Mouse (Mus musculus) liver, embryonic 12.5 days (tissue): ENCODE measurements around the gene Scmh1. TPM values are rescaled to one million over a fixed set of nuclear protein-coding genes. Genes with fewer than 3 reads are reported as not detected.
"Not testable (repeated sequence)": the region's sequence is repeated elsewhere in the genome, so short reads cannot be mapped to it uniquely, and the experiment has no call there.

Source experiments
- ATAC-seq: fragments of 200-750 bp; cut with Nextera tagmentation; 2 replicates; pipeline ENCODE4 v1.8.0; 2017; ENCODE audit warnings: moderate number of reproducible peaks, mild to moderate bottlenecking, moderate library complexity
- H3K27ac ChIP-seq: fragments of 300-500 bp; sonication (generic); 2 replicates; pipeline ENCODE4 v1.5.1; 2016; ENCODE audit warnings: mild to moderate bottlenecking
- H3K27me3 ChIP-seq: fragments of 300-500 bp; sonication (generic); replicated peaks from 2 replicates; pipeline ENCODE4 v1.6.1; 2016; ENCODE audit warnings: mild to moderate bottlenecking, moderate library complexity
- H3K36me3 ChIP-seq: fragments of 300-500 bp; sonication (generic); 2 replicates; pipeline ENCODE4 v1.6.1; 2016; ENCODE audit warnings: mild to moderate bottlenecking, moderate library complexity
- H3K4me1 ChIP-seq: fragments of 300-500 bp; sonication (generic); 2 replicates; pipeline ENCODE4 v1.6.1; 2016
- H3K4me2 ChIP-seq: fragments of 300-500 bp; sonication (generic); 2 replicates; pipeline ENCODE4 v1.6.1; 2016; ENCODE audit warnings: mild to moderate bottlenecking, moderate library complexity
- H3K4me3 ChIP-seq: fragments of 300-500 bp; sonication (generic); 2 replicates; pipeline ENCODE4 v1.5.1; 2016; ENCODE audit warnings: mild to moderate bottlenecking, moderate library complexity
- H3K9ac ChIP-seq: fragments of 300-500 bp; sonication (generic); 2 replicates; pipeline ENCODE4 v1.6.1; 2016; ENCODE audit warnings: mild to moderate bottlenecking, moderate library complexity
- H3K9me3 ChIP-seq: fragments of 300-500 bp; sonication (generic); replicated peaks from 2 replicates; pipeline ENCODE4 v1.6.1; 2016; ENCODE audit warnings: mild to moderate bottlenecking, moderate library complexity
- WGBS: fragments of 180-500 bp; shearing (Covaris S2); methylation state at CpG from one replicate; pipeline ENCODE4 v1.1.7; 2016; ENCODE audit not compliant: insufficient replicate concordance; 5-methylcytosine and 5-hydroxymethylcytosine counted together
- polyA plus RNA-seq: library from polyadenylated mRNA; unstranded; fragments of >200 nt; fragmentation: Nextera tagmentation; extraction: Ambion mirVana; gene quantifications from 2 replicates; pipeline ENCODE4 v1.2.1, GENCODE M21; 2016

Scmh1 gene
- polyA plus RNA-seq, 1 experiment from 2014 or later, result 20.0 TPM

DNA sequence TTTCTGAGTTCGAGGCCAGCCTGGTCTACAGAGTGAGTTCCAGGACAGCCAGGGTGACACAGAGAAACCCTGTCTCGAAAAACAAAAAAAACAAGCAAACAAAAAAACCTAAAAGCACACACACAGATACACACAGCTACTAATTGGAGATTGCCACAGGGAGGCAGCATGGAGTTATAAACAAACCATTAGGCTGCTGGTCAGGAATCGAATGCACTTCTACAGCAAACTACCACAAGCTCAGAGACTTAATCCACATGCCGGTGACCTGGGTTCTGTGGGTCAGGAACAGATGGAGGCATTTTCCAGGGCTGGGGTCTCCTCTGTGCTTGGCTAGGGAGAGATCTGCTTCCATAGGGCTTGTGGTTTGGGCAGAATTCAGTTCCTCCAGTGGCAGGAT, 17.6 kb upstream of the Scmh1 start:
- Histone ChIP-seq H3K4me2 (no peak overlapping the region), H3K4me3 (no peak overlapping the region), H3K27ac (no peak overlapping the region), H3K9me3 (no peaks in the 10 kb centered on the region), H3K4me1 (peaks cover 4% of the 10 kb centered on the region), H3K36me3 (no peaks in the 10 kb centered on the region), H3K9ac (no peak overlapping the region), H3K27me3 (no peaks in the 10 kb centered on the region)
- no peak for ATAC-seq
- WGBS, result 24% methylated on average over 4 of the region's 4 CpGs

DNA sequence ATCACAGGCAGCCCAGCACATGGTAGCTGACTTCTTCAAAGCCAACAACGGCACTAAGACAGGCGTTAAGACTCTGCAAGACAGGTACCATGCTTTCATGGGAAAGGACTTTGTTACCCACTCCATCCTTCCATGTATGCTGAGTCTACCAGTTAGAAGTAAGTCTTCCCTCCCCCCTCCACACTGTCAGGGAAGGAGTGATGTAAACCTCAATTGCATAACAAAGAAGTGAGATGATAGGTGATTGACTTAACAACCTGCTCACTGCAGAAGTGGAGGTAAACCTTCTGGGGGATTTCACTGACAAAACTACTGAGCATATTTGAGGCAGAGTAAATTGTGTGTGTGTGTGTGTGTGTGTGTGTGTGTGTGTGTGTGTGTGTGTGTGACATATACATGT, 17.1 kb upstream of the Scmh1 start:
- peaks cover 9% of the 10 kb centered on the region for H3K4me1 ChIP-seq
- no peaks in the 10 kb centered on the region for H3K9me3 ChIP-seq
- no peak for ATAC-seq
- H3K9ac ChIP-seq, result no peak overlapping the region
- H3K4me2 ChIP-seq, result no peak overlapping the region
- H3K27me3 ChIP-seq, result no peaks in the 10 kb centered on the region
- 69% methylated on average over 2 of the region's 2 CpGs for WGBS
- H3K36me3 ChIP-seq, result no peaks in the 10 kb centered on the region
- no peak overlapping the region for H3K4me3 ChIP-seq
- H3K27ac ChIP-seq, result no peak overlapping the region

- no peak overlapping the region for H3K4me2 ChIP-seq
- no peaks in the 10 kb centered on the region for H3K9me3 ChIP-seq
- no peaks in the 10 kb centered on the region for H3K36me3 ChIP-seq
- no peak overlapping the region for H3K9ac ChIP-seq
- H3K4me3 ChIP-seq, result no peak overlapping the region
- H3K4me1 ChIP-seq, result peaks cover 12% of the 10 kb centered on the region
- ATAC-seq, result no peak
- H3K27ac ChIP-seq, result no peak overlapping the region
- H3K27me3 ChIP-seq, result no peaks in the 10 kb centered on the region
- 52% methylated on average over 3 of the region's 3 CpGs for WGBS
These were observed 16.0 kb upstream of the Scmh1 start for GRCm38 (mm10) chr4:120388998-120389542.

- Histone ChIP-seq H3K4me3 (no peak overlapping the region), H3K9me3 (no peaks in the 10 kb centered on the region), H3K4me2 (no peak overlapping the region), H3K27me3 (no peaks in the 10 kb centered on the region), H3K36me3 (no peaks in the 10 kb centered on the region), H3K27ac (no peak overlapping the region), H3K4me1 (peaks cover 12% of the 10 kb centered on the region), H3K9ac (no peak overlapping the region)
- 70% methylated on average over 6 of the region's 6 CpGs for WGBS
- ATAC-seq, result no peak
These were observed 15.5 kb upstream of the Scmh1 start for GRCm38 (mm10) chr4:120389546-120389945.

DNA sequence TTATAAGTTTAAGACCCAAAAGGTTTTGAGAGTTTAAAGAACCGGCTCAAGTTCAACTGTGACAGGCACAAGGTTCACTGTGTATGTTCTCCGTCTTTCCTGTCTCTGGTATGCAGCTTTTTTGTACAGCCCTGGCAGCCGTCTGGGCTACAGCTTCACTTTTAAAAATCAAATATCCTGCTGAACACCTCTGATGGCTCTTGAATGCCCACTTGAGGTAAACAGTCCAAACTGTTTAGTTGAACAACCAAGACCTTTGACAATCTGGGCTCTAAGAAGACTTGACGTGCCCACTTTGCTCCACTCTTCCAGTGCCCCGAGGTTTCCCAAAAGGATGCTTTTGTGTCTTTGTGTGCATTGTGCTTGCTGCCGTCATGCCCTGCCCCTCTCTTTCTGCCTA, 13.5 kb upstream of the Scmh1 start:
- Histone ChIP-seq H3K36me3 (no peaks in the 10 kb centered on the region), H3K27ac (no peak overlapping the region), H3K9ac (no peak overlapping the region), H3K4me3 (no peak overlapping the region), H3K9me3 (no peaks in the 10 kb centered on the region), H3K27me3 (0 out of 2 replicates have a peak, but pooled peaks cover 1% of the 10 kb centered on the region), H3K4me2 (no peak overlapping the region), H3K4me1 (peaks cover 12% of the 10 kb centered on the region)
- WGBS, result 81% methylated on average over 6 of the region's 6 CpGs
- ATAC-seq, result no peak

DNA sequence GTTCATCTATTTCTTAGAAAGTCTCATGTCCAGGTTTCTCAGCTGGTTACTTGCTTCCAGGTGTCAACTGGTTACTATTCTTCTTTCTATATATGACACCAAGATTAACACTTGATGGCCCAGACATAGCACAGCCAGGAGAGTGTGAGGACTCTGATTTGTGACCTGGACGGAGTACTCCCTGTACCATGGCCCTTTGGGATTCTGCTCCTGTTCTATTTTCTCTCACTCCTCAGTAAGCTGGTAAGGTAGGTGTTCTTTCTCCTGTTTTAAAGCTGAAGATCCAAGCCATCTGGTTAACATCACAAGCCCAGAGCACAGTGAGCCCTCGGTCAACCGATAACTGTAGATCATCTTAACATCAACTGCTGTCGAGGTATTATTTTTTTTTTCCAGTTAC, 12.7 kb upstream of the Scmh1 start:
- 57% methylated on average over 4 of the region's 4 CpGs for WGBS
- no peak for ATAC-seq
- 0 out of 2 replicates have a peak overlapping the region, but pooled peaks have one; percentile 2 for H3K27ac ChIP-seq

DNA sequence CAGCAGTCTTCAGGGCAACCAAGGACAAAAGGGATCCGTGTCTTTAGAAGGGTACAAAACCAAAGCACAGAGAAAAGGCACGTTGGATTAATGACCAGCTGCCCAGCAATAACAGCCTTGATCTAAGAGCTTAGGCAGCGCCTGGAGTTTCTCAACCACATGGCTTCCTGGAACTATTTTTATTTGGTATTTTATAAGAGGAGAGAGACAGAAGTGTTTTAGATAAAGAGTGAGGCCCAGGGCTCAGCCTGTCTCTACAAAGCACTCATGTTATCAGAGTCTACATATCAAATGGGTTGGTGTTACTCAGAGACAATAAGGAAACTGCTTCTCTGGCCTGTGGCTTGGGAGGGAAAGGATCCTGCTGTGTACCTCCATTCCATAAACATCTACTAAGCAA, 12.3 kb upstream of the Scmh1 start:
- 0 out of 2 replicates have a peak overlapping the region, but pooled peaks have one; percentile 2 for H3K27ac ChIP-seq
- H3K4me2 ChIP-seq, result peak overlapping the region; percentile 24; the same call in 1 of the 2 replicates
- 26% methylated on average over 3 of the region's 3 CpGs for WGBS
- no peaks in the 10 kb centered on the region for H3K36me3 ChIP-seq
- H3K9ac ChIP-seq, result 0 out of 2 replicates have a peak overlapping the region, but pooled peaks have one; percentile 4
- 0 out of 2 replicates have a peak, but pooled peaks cover 5% of the 10 kb centered on the region for H3K27me3 ChIP-seq
- H3K4me1 ChIP-seq, result peaks cover 12% of the 10 kb centered on the region
- ATAC-seq, result peak; percentile 72; the same call in 1 of the 2 replicates
- no peaks in the 10 kb centered on the region for H3K9me3 ChIP-seq
- no peak overlapping the region for H3K4me3 ChIP-seq

More for the DNA sequence above, 12.7 kb upstream of the Scmh1 start:
- no peaks in the 10 kb centered on the region for H3K9me3 ChIP-seq
- H3K4me1 ChIP-seq, result peaks cover 12% of the 10 kb centered on the region
- H3K9ac ChIP-seq, result 0 out of 2 replicates have a peak overlapping the region, but pooled peaks have one; percentile 4
- H3K36me3 ChIP-seq, result no peaks in the 10 kb centered on the region
- H3K27me3 ChIP-seq, result 0 out of 2 replicates have a peak, but pooled peaks cover 5% of the 10 kb centered on the region
- no peak overlapping the region for H3K4me2 ChIP-seq
- H3K4me3 ChIP-seq, result no peak overlapping the region

DNA sequence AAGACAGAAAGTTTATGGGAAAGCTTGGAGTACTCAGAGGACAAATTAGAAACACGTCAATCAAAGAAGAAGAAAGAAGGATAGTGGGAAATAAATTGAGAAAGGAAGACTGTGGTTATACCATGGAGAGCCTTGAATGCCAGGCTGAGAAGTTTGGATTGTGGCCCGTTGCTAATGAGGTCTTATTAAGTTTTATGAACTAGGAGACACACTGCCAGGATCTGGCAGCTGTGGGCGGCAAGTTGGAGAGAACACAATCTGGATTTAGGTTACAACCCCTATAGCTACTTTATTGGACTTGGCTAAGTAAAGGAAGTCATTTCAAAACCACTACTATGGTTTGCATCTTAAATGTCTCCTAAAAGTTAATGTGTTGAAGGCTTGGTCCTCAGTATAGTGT, 4.8 kb upstream of the Scmh1 start:
- Histone ChIP-seq H3K9me3 (no peaks in the 10 kb centered on the region), H3K27ac (no peak overlapping the region), H3K36me3 (no peaks in the 10 kb centered on the region), H3K27me3 (peaks cover 14% of the 10 kb centered on the region), H3K9ac (no peak overlapping the region), H3K4me1 (peaks cover 37% of the 10 kb centered on the region), H3K4me3 (no peak overlapping the region), H3K4me2 (no peak overlapping the region)
- WGBS, result 71% methylated on average over 3 of the region's 3 CpGs
- no peak for ATAC-seq

DNA sequence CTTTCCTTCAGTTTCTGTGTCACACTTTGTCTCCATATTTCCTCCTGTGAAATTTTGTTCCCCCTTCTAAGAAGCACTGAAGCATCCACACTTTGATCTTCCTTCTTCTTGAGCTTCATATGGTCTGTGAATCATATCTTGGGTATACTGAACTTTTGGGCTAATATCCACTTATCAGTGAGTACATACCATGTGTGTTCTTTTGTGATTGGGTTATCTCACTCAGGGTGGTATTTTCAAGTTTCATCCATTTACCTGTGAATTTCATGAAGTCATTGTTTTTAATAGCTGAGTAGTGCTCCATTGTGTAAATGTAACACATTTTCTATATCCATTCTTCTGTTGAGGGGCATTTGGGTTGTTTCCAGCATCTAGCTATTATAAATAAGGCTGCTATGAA, 3.0 kb upstream of the Scmh1 start:
- not testable (repeated sequence) for H3K9me3 ChIP-seq, H3K4me2 ChIP-seq, H3K27ac ChIP-seq, ATAC-seq, H3K4me3 ChIP-seq, H3K36me3 ChIP-seq, H3K9ac ChIP-seq, H3K27me3 ChIP-seq
- H3K4me1 ChIP-seq, result peaks cover 51% of the 10 kb centered on the region

GRCm38 (mm10) chr4:120404247-120404646, 834 bp upstream of the Scmh1 start:
- Histone ChIP-seq H3K4me1 (peaks cover 63% of the 10 kb centered on the region), H3K4me2 (peak overlapping the region; percentile 87), H3K27me3 (peaks cover 8% of the 10 kb centered on the region), H3K9me3 (no peaks in the 10 kb centered on the region), H3K9ac (peak overlapping the region; percentile 98; the same call in 1 of the 2 replicates), H3K4me3 (peak overlapping the region; percentile 98; the same call in 1 of the 2 replicates), H3K36me3 (no peaks in the 10 kb centered on the region), H3K27ac (no peak overlapping the region)
- no peak for ATAC-seq

- Histone ChIP-seq H3K36me3 (no peaks in the 10 kb centered on the region), H3K4me3 (peak overlapping the region; percentile 98), H3K9me3 (no peaks in the 10 kb centered on the region), H3K4me1 (peaks cover 63% of the 10 kb centered on the region), H3K27ac (peak overlapping the region; percentile 89), H3K4me2 (peak overlapping the region; percentile 87), H3K27me3 (peaks cover 8% of the 10 kb centered on the region), H3K9ac (peak overlapping the region; percentile 98)
- no peak for ATAC-seq
- 11% methylated on average over 15 of the region's 21 CpGs for WGBS
These were observed 320 bp upstream of the Scmh1 start for GRCm38 (mm10) chr4:120404778-120405143.

- Histone ChIP-seq H3K36me3 (no peaks in the 10 kb centered on the region), H3K27ac (peak overlapping the region; percentile 89), H3K27me3 (peaks cover 6% of the 10 kb centered on the region), H3K4me1 (peaks cover 63% of the 10 kb centered on the region), H3K9me3 (no peaks in the 10 kb centered on the region), H3K4me3 (peak overlapping the region; percentile 98), H3K9ac (peak overlapping the region; percentile 98), H3K4me2 (peak overlapping the region; percentile 87)
- ATAC-seq, result peak; percentile 52
- 3% methylated on average over 25 of the region's 25 CpGs for WGBS
These were observed 941 bp downstream of the Scmh1 start for GRCm38 (mm10) chr4:120405806-120406638.
